Mouse (Mus musculus): ENCODE data around the gene Gnpat.

DNA sequence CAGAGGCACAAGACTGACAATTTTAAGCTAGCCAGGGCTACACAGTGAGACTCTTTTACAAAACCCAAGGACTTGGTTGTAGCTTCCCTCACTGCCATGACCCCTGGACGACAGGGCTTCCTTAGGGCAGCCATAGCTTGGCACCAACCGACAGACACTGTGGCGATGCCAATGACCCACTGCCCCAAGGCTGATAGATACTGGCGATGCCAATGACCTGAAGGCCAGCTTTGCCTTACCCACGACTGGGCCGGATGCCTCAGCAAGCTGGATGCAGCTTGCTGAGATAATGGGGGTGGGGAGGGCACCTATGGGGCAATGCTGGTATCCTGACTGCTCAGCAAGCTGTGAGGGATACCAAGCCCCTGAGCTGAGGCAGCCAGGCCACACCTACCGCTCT, 21.9 kb upstream of the Gnpat start:
- TF ChIP-seq CTCF (IDR thresholded peaks at IDR 0.05; ENCODE audit: extremely low read depth, insufficient read depth, low read length) (no peak), POLR2A (IDR thresholded peaks at IDR 0.05; ENCODE audit: extremely low read depth, insufficient read depth, low read length) (no peak)

All from cortical plate, adult 2 months (tissue).